ENCODE assay signal across 9 mouse cellular contexts in the genomic region with DNA sequence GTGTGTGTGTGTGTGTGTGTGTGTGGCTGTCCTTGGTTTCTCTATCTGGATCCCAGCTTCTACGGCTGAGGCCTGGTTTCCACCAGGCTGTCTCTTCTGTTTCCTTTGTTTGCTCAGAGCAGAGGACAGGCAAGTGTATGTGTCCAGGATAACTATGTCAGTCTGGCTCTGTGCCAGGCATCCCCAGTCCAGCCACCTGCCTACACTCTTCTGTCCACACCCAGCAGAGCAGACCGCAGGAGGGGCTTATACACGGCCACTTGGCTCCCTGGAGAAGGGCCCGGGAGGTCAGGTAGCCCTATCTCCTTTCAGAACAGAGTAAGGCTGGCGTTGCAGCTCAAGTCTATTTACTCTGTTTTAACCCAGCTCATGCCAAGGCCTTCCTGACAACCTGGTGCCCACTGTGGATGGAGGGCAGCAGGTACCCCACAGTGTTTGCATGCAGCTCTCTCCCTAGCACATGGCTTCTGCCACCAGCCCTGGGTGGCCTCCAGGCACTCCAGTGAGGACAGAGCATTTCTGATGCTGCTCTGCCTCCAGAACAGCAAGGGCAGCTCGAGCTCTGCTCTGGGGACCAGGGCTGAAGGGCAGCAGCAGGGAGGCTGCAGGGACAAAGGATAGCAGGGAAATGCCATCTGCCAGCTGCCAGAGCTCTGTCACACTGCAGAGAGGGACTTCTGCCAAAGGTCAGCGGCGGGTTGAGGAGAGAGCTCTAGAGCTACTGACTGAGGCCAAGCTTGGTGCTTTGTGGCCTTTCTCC.
DNase-seq lines count a peak whose midpoint lies in the region; ATAC-seq and TF ChIP-seq lines count a peak whose summit lies in the region.
"Had no signal": no experiment of that assay in that cellular context is flagged by ENCODE, and none has a peak within 500 bp of the region (broad histone marks: within the 10 kb centered on the region; RNA-seq: fewer than 3 reads in every experiment).

No protein-coding gene starts in this region.

- no peak for TF ChIP-seq CTCF in liver, postnatal 0 days (IDR thresholded peaks at IDR 0.05; ENCODE audit: low read depth)

- H3K4me2 ChIP-seq in liver, embryonic 11.5 days: no peak overlapping the region
- no peak overlapping the region for H3K4me2 ChIP-seq in liver, postnatal 0 days (ENCODE audit: low read depth, low read length)

- no peaks in the 10 kb centered on the region for H3K27me3 ChIP-seq in liver, embryonic 11.5 days (replicated peaks; ENCODE audit: control insufficient read depth, insufficient read depth, low read length)
- no peaks in the 10 kb centered on the region for H3K27me3 ChIP-seq in forebrain, embryonic 10.5 days (ENCODE audit: poor library complexity, severe bottlenecking)
- no peaks in the 10 kb centered on the region for H3K27me3 ChIP-seq in liver, postnatal 0 days (ENCODE audit: insufficient read depth, low read length)
- H3K27me3 ChIP-seq: megakaryocyte, embryonic 14.5 days had no signal

- no peak for ATAC-seq in liver, embryonic 11.5 days (replicated peaks; ENCODE audit: low FRiP score)
- ATAC-seq in liver, postnatal 0 days: no peak

- WGBS in liver, embryonic 11.5 days: 66% methylated on average over 8 of the region's 8 CpGs
- 77% methylated on average over 8 of the region's 8 CpGs for WGBS in forebrain, embryonic 10.5 days
- 68% methylated on average over 8 of the region's 8 CpGs for WGBS in liver, postnatal 0 days (ENCODE audit: insufficient replicate concordance)

- H3K36me3 ChIP-seq in liver, embryonic 11.5 days (ENCODE audit: control insufficient read depth, insufficient read depth, low read length): no peaks in the 10 kb centered on the region
- 0 out of 2 replicates have a peak, but pooled peaks cover 5% of the 10 kb centered on the region for H3K36me3 ChIP-seq in forebrain, embryonic 10.5 days (replicated peaks)
- no peaks in the 10 kb centered on the region for H3K36me3 ChIP-seq in liver, postnatal 0 days (replicated peaks; ENCODE audit: insufficient read depth, low read length)

- H3K27ac ChIP-seq in liver, embryonic 11.5 days (ENCODE audit: low read depth, low read length): no peak overlapping the region
- H3K27ac ChIP-seq in forebrain, embryonic 10.5 days: peak overlapping the region; percentile 73
- no peak overlapping the region for H3K27ac ChIP-seq in liver, postnatal 0 days (ENCODE audit: low read depth)

- no peak overlapping the region for H3K9ac ChIP-seq in liver, embryonic 11.5 days (ENCODE audit: low read depth, low read length)
- no peak overlapping the region for H3K9ac ChIP-seq in liver, postnatal 0 days (replicated peaks)

- H3K4me3 ChIP-seq in liver, embryonic 11.5 days (ENCODE audit: low read depth, low read length): no peak overlapping the region
- no peak overlapping the region for H3K4me3 ChIP-seq in forebrain, embryonic 10.5 days
- no peak overlapping the region for H3K4me3 ChIP-seq in liver, postnatal 0 days (ENCODE audit: low read depth, low read length)
- H3K4me3 ChIP-seq: megakaryocyte, embryonic 14.5 days had no signal

- H3K9me3 ChIP-seq in liver, embryonic 11.5 days (ENCODE audit: control insufficient read depth, low read length): no peaks in the 10 kb centered on the region
- no peaks in the 10 kb centered on the region for H3K9me3 ChIP-seq in forebrain, embryonic 10.5 days
- H3K9me3 ChIP-seq in liver, postnatal 0 days (ENCODE audit: low read length): no peaks in the 10 kb centered on the region
- H3K9me3 ChIP-seq: megakaryocyte, embryonic 14.5 days had no signal

- H3K4me1 ChIP-seq in liver, embryonic 11.5 days (replicated peaks; ENCODE audit: control insufficient read depth, insufficient read depth, low read length): no peaks in the 10 kb centered on the region
- H3K4me1 ChIP-seq in forebrain, embryonic 10.5 days: peaks cover 47% of the 10 kb centered on the region
- H3K4me1 ChIP-seq in liver, postnatal 0 days (ENCODE audit: insufficient read depth): no peaks in the 10 kb centered on the region

- TF ChIP-seq EP300 in liver, postnatal 0 days (IDR thresholded peaks at IDR 0.05; ENCODE audit: low read depth): no peak

- intact Hi-C loops in heart, postnatal 36 days (cut with DNase I): no loop called here

- DNase-seq in liver: peak; percentile 28
- DNase-seq in liver, embryonic 11.5 days (ENCODE audit: low spot score): no peak
- DNase-seq in forebrain, embryonic 10.5 days (ENCODE audit: extremely low spot score, low spot score): no peak
- DNase-seq in heart, postnatal 36 days: peak; percentile 46 to 64
- DNase-seq in liver, postnatal 0 days: peak; percentile 30
- peak; percentile 81 for DNase-seq in retina, postnatal 1 day
- no peak for DNase-seq in ovary, postnatal 10 days (ENCODE audit: low spot score)
- DNase-seq in left cerebral cortex, adult 11 months (ENCODE audit: low spot score): no peak

Comparison
In these comparisons a context has a peak if more than half of its experiments do, and no peak if none do; other contexts are left out.
1. DNase-seq: peak in liver (single experiment), heart, postnatal 36 days (2 of 2), liver, postnatal 0 days (single experiment) and retina, postnatal 1 day (single experiment); none in liver, embryonic 11.5 days (single experiment), forebrain, embryonic 10.5 days (single experiment), ovary, postnatal 10 days (single experiment) and left cerebral cortex, adult 11 months (single experiment).